Mouse (Mus musculus) heart, postnatal 0 days (tissue): ENCODE measurements around the gene Slfnl1.

ENCODE experiments used
- CTCF ChIP-seq: IDR thresholded peaks from 2 replicates; pipeline ENCODE4 v1.5.1; 2016; ENCODE audit warnings: antibody characterized with exemption, control low read depth, low read depth
- EP300 ChIP-seq: IDR thresholded peaks from 2 replicates; pipeline ENCODE4 v1.6.1; 2016; ENCODE audit warnings: antibody characterized with exemption, low read depth

DNA sequence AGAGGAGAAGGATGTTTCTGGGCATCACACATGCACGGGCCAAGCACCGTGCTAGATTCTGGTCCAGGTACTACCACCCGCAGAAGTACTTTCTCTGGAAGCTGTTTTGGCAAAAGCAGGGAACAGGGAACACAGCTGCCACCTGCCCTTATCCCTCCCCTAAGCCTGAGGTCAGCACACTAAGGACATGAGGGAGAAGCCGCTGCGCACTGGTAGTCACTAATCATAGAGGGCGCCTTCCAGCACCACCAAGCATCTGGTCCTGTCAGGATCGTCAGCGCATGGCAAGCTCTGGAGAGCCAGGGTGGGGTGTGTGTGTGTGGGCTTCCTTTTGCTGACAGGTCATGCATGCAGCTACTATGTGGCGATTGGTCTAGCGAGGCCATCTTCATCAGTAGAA lies 6.6 kb downstream of the Slfnl1 start:
- no peak for TF ChIP-seq EP300
- no peak for TF ChIP-seq CTCF
